Mouse (Mus musculus): Measurements from ENCODE around the gene Lsamp.

- TF ChIP-seq CTCF (IDR thresholded peaks at IDR 0.05) (no peak), POLR2A (IDR thresholded peaks at IDR 0.05; ENCODE audit: insufficient read depth, low read depth, low read length) (no peak)
Measured at GRCm38 (mm10) chr16:42032030-42032429, 2047.9 kb downstream of the Lsamp start.
